Mouse (Mus musculus) embryo, embryonic 11 days (tissue): ENCODE results near the gene Slc25a25.
A peak's percentile ranks its signal among the peaks of the same experiment; 100 is the strongest.

ENCODE experiments used
- DNase-seq: peaks from one replicate; pipeline ENCODE4 v3.0.0-alpha.2; 2015

Slc25a25 gene

DNA sequence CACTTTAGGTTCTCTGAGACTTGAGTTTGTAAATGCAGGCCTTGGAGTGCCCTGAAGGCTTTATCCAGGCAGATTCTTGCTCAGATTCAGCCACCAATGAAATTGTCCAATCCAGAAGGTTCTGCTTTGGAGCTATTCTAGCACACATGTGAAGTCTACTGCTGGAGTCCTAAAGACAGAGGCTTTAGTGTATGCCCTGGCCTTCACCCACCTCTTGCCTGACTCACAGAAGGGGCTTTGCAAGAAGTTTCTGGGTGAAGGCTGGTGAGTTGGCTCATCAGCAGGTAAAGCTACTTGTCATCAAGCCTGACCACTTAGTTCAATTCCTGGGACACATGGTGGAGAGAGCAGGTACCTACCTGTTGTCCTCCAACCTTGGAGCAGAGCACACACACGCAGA, 25.1 kb downstream of the Slc25a25 start:
- no peak for DNase-seq

DNA sequence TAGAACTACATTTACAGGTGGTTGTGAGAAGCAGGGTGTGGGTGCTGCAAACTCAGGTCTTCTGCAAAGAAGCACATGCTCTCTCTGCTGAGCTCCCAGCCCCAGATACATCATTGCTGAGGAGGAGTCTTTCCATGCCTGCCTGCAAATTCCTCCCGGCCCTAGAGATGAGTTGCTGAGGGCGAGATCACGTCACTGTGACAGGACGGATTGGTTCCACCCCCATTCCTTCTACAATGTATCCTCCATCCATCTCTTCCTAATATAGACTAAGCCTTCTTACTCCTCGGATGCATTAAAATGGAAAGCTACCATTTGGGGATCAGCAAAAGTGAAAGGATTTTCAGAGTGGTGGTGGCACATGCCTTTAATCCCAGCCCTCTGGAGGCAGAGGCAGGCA, 25.7 kb downstream of the Slc25a25 start:
- no peak for DNase-seq

DNA sequence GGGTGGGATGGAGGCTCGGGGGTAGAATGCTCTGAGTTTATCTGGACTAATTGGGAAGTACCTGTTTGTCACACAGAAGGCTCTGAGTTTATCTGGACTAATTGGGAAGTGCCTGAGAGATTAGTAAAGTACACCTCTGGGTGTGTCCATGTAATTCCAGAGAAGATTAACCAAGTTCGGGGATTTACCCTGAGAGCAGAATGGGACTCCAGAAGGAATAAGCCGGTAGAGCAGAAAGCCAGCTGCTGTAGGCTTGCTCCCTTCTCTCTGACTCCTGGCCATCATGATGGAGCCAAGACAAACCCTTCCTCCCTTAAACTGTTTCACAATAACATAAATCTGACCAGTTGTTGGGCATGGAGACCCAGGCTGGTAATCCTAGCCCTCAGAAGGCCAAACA, 26.4 kb downstream of the Slc25a25 start:
- no peak for DNase-seq

DNA sequence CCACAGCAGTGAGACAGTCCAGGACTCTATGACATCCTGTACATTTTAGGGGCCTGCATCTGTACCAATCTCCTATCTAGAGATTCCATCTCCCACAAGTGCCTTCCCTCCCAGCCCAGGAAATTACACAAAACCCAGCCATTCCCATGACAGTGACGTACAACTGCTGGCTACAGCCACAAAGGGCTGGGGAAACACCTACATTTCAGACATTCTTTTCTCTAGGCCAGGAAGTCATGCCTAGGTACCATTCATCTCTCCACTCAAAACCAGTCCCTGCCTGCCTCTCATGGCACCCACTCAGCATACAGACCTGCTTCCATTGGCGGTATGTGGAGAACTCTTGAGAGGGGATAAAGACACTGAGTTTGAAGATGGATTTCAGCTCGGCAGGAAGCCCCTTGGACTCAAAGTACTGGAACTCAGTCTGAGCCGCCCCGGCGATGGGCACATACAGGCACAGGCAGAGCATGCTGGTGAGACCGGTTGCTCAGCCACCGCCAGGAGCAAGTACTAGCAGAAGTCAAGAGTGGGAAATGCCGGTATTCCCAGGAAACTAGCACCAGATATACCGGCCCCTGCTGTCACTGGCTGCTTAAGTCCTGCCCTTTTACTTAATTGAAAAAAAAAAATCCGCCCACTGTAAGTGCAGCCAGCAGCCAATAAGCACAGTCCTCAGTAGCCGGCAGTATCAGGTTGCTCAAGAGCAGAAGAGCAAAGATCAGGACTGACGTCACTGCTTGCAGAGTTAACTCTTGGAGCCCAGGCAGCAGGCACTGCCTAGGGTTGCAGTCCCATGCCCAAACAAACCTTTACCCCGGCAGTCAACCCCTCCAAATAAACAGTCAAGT, 27.5 kb downstream of the Slc25a25 start:
- DNase-seq: peak; percentile 94

DNA sequence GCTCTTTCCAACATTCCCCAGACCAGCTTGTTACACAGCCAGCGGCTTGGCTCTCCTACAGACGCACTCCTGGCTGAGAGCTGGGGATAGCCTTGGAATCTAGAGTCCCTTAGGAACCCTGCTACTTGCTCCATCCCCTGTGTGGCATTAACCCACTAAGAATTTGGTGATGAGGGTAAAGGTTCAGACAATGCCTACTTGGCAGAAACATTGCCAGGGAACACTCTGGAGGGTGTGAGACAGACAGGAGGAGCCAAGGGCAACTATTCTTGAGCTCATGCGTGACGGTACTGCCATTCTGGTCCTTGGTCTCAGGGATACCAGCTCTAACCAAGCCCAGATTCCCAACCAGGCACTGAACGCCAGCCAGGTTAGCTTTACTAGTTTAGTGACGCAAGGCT, 29.4 kb downstream of the Slc25a25 start:
- DNase-seq: no peak

DNA sequence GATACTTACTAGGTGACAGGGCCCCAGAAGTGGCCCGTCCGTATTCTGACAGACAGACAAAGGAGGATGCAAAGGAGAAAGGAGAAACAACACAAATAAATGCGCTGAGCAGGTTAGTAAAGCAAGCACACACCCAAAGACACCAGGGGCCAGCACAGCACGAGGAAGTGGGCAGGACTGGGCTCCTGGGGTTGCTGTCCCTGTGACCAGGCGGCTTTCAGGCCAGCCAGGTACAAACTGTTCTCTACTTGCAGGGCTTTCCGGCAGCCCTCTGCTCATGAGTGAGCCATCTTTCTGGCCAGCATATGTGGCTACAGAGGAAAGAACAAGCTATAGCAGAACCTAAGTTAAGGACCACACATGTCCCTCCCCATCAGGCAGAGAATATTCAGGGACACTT, 30.6 kb downstream of the Slc25a25 start:
- no peak for DNase-seq

DNA sequence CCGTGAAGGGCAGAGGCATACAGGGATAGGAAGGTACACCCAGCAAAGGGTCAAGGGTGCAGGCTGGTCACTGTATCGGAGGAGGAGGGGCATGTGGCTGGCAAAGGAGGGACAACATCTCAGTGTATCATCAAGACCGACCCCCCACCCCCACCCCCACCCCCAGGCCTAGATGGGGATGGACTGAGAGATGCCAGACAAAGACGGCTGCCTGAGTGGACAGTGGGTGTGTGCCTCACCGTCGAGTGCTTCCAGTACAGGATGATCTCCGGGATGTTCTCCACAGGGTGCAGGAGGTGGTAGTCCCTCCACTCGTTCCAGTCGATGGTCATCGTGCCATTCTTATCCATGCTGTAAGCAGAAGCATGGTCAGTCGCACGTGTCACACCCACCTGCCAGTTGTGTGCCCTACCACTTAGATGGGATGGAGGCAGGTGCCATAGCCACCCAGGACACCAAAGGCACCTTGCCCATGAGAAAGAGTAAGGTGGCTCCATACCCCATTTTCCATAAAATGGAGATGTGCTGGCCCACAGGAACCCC, 31.1 kb downstream of the Slc25a25 start:
- DNase-seq: no peak

DNA sequence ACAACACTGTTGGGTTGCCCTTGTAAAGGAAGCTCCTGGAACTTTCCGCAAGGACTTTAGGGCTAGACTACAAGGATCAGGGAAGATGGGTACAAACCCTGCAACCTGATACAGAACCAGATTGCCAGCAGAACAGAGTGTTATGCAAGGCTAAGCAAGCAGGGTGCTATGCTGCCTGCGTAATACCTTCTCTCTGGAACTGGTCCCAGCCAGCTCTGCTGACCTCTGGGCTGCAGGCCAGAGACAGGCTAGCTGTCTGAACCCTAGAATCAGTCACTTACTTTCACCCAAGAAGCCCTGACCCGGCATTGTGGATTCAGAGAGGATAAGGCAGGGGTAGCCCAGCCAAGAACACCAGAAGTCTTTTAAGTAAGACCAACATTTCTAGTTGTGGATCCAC, 31.9 kb downstream of the Slc25a25 start:
- no peak for DNase-seq

DNA sequence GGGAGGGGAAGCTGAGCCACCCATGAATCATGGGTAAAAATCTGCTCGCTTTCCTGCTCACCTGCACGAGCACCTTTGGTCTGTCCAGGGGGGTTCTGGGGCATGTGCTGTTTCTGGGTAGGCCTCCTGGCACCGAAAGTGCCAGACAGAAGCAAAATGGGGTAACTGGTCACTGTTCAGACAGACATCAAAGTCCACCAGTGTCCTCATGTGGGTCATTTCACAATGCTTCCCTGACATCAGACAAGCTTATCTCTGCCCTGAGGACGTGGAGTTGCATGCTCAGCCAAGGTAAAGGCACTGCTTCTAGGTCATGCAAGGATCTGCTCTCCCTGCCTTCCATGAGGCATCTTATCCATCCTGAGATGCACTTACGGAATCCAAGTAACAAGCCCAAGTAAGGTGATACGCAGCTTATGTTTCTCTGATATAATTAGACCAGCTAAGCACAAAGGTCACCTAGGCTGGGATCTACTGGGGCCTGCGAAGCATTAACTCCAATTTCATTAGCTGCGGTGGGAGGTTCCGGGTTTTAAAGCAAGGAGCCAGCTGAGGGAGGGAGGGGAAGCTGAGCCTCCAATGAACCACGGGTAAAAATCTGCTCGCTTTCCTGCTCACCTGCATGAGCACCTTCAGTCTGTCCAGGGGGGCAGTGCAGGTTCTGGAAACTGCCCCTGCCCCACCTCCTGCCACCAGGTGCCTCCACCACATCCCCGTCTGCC, 32.7 kb downstream of the Slc25a25 start:
- DNase-seq: no peak

DNA sequence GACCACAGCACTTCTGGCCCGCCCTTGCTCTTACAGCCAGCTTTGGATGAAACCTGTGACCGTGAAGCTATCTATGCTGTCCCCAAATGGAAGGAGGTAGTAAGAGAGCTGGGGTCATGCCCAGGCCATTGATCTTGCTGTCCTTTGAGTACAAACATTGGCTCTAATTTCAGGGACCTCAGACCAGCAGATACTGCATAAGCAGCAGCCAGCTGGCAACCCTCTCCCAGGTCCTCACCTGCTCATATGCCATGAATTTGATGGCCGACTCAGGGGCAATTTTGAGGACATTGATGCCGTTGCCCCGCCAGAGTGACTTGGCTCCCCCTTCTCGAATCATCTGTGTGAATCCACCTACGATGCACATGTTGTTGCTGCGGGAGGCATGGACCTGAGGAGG, 33.8 kb downstream of the Slc25a25 start:
- no peak for DNase-seq

DNA sequence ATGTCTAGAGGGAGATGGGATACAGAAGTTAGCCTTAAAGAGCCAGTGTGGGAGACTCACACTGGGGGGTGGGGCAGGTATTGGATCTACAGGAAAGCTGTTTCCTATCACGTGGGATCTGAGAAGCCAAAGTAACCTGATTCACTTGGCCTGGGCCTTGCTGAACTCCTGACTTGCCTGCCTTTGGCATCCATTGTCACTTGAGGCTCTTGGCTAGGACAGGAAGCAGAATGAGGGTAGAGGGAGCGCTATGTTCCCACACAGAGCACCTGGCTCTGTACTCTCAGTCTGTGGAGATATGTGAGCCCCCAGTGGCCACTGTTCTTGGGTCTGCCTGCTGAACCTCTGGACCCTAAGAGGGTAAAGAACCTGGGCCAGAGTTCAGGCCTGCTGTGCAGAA, 34.7 kb downstream of the Slc25a25 start:
- DNase-seq: no peak

DNA sequence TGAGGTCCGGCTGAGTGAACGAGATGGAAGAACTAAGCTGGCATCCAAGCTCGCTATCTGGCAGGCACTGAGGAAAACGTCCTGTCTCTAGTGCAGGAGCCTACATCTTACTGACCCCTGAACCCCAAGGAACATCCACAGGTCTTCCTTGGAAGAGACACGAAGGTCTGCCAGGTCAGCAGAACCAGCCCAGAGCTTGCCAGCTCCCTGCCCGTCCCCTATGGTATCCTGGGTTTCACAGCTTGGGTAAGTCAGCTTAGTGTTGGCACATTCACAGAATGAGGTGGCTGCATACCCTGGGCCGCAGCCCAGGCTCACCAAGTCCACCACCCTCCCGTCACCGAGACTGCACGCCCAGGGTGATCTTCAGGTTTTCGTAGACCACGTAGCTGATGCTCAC, 35.4 kb downstream of the Slc25a25 start:
- DNase-seq: no peak

DNA sequence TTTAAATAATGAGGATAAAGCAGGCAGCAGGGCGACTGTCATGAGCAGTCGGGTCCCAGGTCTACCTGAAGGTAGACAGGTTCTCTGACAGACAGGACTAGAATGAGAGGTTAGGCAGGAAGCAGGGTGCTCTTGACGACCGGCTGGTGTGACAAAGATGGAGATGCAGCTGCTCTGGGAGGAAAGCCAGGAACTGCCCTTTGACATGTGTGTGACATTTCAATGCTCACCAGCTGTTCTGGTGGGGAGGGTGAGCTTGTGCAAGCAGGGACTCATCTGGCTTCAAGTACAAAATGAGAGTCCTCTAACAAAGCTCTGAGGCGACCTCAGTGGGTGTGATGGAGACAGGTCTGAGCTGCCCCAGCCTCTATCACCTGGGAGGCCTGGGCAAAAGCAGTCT, 37.3 kb downstream of the Slc25a25 start:
- DNase-seq: no peak

DNA sequence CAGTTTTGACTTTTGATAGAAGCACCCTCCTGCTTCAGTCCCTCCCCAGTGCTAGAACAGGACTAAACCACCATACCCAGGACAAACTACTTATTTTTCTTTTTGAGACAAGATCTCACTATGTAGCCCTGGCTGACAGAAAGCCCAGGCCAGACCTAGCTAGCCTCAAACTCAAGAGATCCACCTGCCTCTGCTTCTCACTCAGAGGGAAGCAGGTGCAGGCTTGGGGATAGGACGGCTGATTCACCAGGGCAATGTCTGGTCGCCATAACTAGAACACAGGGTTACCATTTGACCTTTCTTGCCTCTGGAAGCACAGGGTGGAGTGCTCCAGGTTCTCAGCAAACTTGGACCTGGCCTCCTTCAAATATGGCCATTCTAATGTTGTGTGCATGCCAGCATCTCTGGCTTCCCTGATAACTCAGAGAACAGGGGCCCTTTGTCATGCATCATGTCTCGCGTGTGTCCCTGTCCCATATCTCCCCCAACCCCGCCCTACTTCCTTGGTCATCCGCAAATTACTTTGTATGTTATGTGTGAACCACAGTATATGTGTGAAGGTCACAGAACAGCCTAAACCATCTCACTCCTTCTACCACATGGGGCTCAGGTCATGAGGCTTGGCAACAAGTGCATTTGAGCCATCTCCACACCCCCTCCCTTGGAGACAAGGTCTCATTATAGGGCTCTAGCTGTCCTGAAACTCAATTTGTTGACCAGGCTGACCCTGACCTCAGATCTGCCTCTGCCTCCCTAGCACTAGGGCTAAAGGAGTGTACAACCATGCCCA, 38.3 kb downstream of the Slc25a25 start:
- DNase-seq: no peak

DNA sequence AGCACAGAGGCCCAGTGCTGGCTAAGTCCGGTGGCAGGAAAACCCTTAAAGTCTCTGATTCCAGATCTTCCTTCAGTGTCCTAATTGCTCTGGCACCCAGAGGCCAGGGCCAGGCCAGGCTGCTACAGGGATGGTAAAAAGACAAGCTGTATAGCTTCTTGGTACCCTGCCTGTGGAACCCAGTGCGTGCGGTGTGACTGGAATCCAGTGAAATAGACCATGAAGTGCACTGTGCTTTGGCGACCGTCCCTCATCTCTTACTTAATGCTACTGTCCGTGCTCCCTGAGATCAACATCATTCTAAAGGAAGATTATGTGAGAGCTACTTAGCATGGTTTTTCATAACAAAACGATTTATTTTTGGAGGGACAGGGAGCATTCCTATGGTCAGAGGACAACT, 39.8 kb downstream of the Slc25a25 start:
- no peak for DNase-seq

DNA sequence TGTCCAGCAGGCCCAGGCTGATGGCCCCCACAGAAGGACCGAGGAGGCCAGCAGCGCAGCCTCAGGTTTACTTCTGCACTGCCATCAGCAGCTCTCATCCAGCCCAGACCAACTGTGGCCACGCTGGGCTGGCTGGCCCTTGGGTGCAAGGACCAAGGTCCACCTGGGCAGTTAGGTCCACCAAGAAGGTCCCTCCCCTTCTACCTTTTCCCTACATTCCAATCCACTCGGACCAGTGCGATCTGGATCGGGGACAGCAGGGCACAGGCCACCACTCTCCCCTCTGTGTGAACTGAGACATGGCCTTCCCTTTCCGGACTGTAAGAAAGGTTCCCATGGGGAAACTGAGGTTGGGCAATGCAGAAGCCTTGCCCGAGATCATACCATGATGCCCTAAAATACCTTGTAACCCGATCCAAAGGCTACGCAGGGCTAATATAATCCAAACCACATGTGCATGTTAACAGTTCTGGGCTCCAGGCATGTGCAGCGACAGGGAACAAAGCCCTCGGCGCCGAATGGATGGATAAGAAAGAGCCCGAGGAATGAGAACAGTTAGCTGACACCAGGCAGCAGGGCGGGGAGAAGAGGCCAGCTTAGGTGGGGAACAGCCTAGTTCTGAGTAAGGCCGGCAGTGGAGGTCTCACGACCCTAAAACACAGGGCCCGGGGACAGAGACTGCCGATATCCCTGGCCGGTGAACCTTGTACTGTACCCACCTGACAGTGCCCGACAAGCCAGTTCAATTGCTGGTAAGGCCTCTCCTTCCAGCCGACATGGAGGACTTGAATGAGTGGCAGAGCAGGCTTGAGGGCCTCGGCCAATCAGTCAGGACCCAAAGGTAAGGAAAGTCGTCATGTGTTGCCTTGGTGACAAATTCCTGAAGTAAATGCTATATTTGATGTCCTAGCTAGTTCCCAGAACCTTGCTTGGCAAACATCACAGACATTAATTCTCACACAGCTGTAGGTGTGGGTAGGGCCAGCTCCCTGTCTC, 42.5 kb downstream of the Slc25a25 start:
- peak; percentile 75 for DNase-seq

DNA sequence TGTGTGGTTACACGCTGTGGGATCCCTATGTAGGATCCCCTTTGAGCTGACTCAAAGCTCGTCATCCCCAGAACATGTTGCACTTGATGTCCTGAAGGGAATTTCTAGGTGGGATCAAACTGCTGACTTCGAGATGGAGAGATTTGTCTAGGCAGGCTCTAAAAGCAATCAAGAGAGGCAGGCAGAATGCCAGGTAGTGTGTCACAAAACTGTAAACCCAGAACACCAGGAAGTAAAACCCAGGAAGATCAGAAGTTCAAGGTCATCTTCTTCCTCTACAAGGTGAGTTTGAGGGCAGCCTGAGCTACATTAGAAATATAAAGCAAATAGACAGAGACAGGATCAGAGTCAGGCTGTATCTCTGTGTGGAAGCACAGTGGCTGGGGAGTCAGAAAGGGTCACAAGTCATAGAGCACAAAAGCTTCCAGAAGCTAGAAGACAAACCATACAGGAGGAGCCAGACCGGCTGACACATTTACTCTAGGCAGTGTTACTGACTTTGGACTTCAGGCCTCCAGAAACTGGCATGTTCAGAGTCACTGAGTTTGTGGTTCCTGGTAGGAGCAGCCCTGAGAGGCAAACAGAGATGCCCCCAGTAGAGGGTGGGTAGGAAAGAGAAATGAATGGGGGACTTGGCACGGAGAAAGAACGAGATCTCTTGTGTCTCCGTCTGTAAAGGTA, 44.0 kb downstream of the Slc25a25 start:
- no peak for DNase-seq

DNA sequence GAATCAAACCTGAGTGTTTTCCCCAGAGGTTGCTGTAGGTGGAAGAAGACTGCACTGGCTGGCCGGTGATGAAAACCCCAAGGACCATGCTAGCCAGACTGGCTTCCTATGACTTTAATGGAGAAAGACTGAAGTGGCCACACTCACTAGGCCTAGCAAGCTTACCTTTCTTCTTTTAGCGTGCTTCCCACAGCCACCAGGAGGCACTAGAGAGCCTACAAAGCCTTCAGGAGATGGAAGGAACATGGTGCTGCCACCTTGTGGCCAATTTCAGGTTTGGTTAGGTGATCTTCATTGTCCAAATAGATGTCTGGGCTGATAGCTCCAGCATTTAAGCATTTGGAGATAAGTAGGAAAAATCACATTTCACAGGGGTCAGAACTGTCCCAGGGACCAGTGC, 46.6 kb downstream of the Slc25a25 start:
- DNase-seq: peak; percentile 95

DNA sequence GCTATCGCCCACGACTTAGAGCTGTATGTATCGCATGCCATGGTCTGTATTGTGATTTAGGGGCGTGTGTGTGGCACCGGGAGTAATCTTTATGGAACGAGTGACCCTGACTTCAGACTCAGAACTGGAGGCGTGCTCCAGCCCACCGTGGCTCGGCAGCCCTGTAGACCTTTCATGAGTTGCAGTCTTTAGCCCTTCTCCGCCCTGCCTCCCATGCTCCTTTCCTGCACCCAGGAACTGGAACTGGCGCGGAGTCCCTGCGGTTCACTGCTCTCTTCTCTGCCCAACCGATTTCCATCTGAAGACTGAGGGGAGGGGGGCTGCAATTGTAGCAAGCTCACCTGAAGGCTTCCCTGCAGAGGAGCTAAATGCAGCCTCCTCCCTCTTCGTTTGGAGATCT, 54.5 kb downstream of the Slc25a25 start:
- DNase-seq: no peak

DNA sequence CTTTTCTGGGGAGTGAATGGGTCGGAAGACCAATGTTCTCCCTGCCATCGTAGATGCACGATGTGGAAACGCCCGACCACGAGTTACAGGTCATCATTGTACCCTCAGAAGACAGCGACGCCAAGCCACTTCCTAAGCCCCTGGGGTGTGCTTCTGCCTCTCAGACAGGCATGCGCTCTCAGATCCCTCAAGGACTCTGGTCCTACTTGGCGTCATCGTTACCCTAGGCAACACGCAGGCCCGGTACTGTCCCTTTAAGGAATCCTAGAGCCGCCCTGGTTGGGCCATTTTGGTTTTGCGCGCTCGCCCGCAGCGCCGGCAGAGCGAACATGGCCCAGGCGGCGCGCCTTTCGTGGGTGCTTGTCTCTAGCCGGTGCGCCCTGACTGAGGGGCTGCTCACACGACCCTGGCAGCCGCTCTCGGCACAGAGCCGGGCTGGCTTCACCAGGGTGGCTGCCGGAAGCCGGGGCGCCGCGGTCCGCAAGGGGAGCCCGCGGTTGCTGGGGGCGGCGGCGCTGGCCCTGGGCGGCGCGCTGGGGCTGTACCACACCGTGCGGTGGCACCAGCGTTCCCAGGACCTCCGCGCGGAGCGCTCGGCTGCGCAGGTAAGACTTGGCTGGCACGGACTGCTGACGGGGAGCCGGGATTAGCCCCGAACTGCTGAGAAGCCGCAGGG, 55.2 kb downstream of the Slc25a25 start:
- DNase-seq: peak; percentile 95

DNA sequence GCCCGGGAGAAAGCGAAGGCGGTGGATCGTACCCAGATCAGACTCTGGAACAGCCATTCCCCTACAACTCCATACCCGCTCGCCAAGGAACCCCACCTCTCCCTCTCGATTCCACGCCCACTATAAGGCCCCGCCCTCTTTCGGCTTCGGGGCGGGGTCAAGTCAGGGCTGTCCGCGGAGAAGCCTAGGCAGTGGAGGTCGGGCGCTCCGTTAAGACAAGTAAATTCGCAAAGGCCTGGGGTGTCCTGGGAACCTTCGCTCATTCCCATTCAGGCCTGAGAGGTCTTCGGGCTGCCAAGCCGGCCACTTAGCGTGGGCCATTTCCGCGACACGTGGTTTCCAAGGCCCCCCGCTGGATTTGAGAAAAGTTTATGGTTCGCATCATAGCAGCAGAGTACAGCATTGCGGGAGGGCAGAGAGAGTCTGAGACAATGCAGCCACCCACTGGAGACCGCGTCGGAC, 55.7 kb downstream of the Slc25a25 start, which contains the start of gene Ptges2:
Gene Ptges2 (plus strand): TSS at position 413 of the 462 bp plus-strand sequence.
- peak; percentile 94 for DNase-seq
